Mouse (Mus musculus): Measurements from ENCODE around the gene Gtf2ird1. TPM values are rescaled to one million over a fixed set of nuclear protein-coding genes. Genes with fewer than 3 reads are reported as not detected.
"Not testable (repeated sequence)": the region's sequence is repeated elsewhere in the genome, so short reads cannot be mapped to it uniquely, and the experiment has no call there.

Gtf2ird1 gene
- polyA plus RNA-seq, 2 experiments = 99.0 to 100 TPM

- Histone ChIP-seq H3K36me3 (ENCODE audit: control insufficient read depth, insufficient read depth, low read length) (peaks cover 85% of the 10 kb centered on the region), H3K27ac (replicated peaks; ENCODE audit: low read depth, low read length) (no peak overlapping the region), H3K9ac (ENCODE audit: low read depth, low read length, severe bottlenecking) (no peak overlapping the region), H3K27me3 (ENCODE audit: control insufficient read depth, insufficient read depth, low read length) (no peaks in the 10 kb centered on the region), H3K4me2 (replicated peaks; ENCODE audit: low read depth, low read length, severe bottlenecking) (no peak overlapping the region), H3K4me3 (replicated peaks; ENCODE audit: low read length) (no peak overlapping the region), H3K9me3 (ENCODE audit: control insufficient read depth, low read length) (no peaks in the 10 kb centered on the region), H3K4me1 (ENCODE audit: control insufficient read depth, insufficient read depth, low read length) (no peaks in the 10 kb centered on the region)
- TF ChIP-seq POLR2A (IDR thresholded peaks at IDR 0.05; ENCODE audit: borderline replicate concordance, extremely low read depth, insufficient read depth, insufficient read length) = no peak
- ATAC-seq (ENCODE audit: low FRiP score, low read depth) = no peak
- 83% methylated on average over 5 of the region's 5 CpGs for WGBS
- no peak for DNase-seq (ENCODE audit: low spot score)
Observed at GRCm38 (mm10) chr5:134371511-134372289, 84.8 kb downstream of the Gtf2ird1 start.

- WGBS = 87% methylated on average over 2 of the region's 2 CpGs
Observed at GRCm38 (mm10) chr5:134370831-134371230, 85.7 kb downstream of the Gtf2ird1 start.

GRCm38 (mm10) chr5:134359101-134359500 is 97.4 kb downstream of the Gtf2ird1 start:
- no peak overlapping the region for H3K4me3 ChIP-seq (replicated peaks; ENCODE audit: low read length)
- no peak for TF ChIP-seq POLR2A (IDR thresholded peaks at IDR 0.05; ENCODE audit: borderline replicate concordance, extremely low read depth, insufficient read depth, insufficient read length)
- no peak for ATAC-seq (ENCODE audit: low FRiP score, low read depth)
- peaks cover 65% of the 10 kb centered on the region for H3K36me3 ChIP-seq (ENCODE audit: control insufficient read depth, insufficient read depth, low read length)
- no peaks in the 10 kb centered on the region for H3K27me3 ChIP-seq (ENCODE audit: control insufficient read depth, insufficient read depth, low read length)
- no peaks in the 10 kb centered on the region for H3K4me1 ChIP-seq (ENCODE audit: control insufficient read depth, insufficient read depth, low read length)
- H3K4me2 ChIP-seq (replicated peaks; ENCODE audit: low read depth, low read length, severe bottlenecking) = no peak overlapping the region
- 94% methylated on average over 4 of the region's 4 CpGs for WGBS
- no peak for DNase-seq (ENCODE audit: low spot score)
- no peak overlapping the region for H3K9ac ChIP-seq (ENCODE audit: low read depth, low read length, severe bottlenecking)
- H3K27ac ChIP-seq (replicated peaks; ENCODE audit: low read depth, low read length) = no peak overlapping the region
- H3K9me3 ChIP-seq (ENCODE audit: control insufficient read depth, low read length) = no peaks in the 10 kb centered on the region

More at GRCm38 (mm10) chr5:134370831-134371230, 85.7 kb downstream of the Gtf2ird1 start:
- Histone ChIP-seq H3K4me3 (replicated peaks; ENCODE audit: low read length) (no peak overlapping the region), H3K4me1 (ENCODE audit: control insufficient read depth, insufficient read depth, low read length) (no peaks in the 10 kb centered on the region), H3K9me3 (ENCODE audit: control insufficient read depth, low read length) (no peaks in the 10 kb centered on the region), H3K9ac (ENCODE audit: low read depth, low read length, severe bottlenecking) (no peak overlapping the region), H3K36me3 (ENCODE audit: control insufficient read depth, insufficient read depth, low read length) (peaks cover 85% of the 10 kb centered on the region), H3K4me2 (replicated peaks; ENCODE audit: low read depth, low read length, severe bottlenecking) (no peak overlapping the region), H3K27ac (replicated peaks; ENCODE audit: low read depth, low read length) (no peak overlapping the region), H3K27me3 (ENCODE audit: control insufficient read depth, insufficient read depth, low read length) (no peaks in the 10 kb centered on the region)
- TF ChIP-seq POLR2A (IDR thresholded peaks at IDR 0.05; ENCODE audit: borderline replicate concordance, extremely low read depth, insufficient read depth, insufficient read length) = no peak
- DNase-seq (ENCODE audit: low spot score) (no peak), ATAC-seq (ENCODE audit: low FRiP score, low read depth) (no peak)

- WGBS = 94% methylated on average over 4 of the region's 4 CpGs
- DNase-seq (ENCODE audit: low spot score); H3K27ac ChIP-seq (replicated peaks; ENCODE audit: low read depth, low read length): not testable (repeated sequence)
Observed at GRCm38 (mm10) chr5:134355372-134355771, 101.1 kb downstream of the Gtf2ird1 start.

GRCm38 (mm10) chr5:134353117-134353516 is 103.4 kb downstream of the Gtf2ird1 start:
- Histone ChIP-seq H3K27me3 (ENCODE audit: control insufficient read depth, insufficient read depth, low read length) (no peaks in the 10 kb centered on the region), H3K4me3 (replicated peaks; ENCODE audit: low read length) (no peak overlapping the region), H3K9ac (ENCODE audit: low read depth, low read length, severe bottlenecking) (no peak overlapping the region), H3K4me1 (ENCODE audit: control insufficient read depth, insufficient read depth, low read length) (peaks cover 5% of the 10 kb centered on the region; the same call in 1 of the 2 replicates), H3K36me3 (ENCODE audit: control insufficient read depth, insufficient read depth, low read length) (peaks cover 14% of the 10 kb centered on the region), H3K27ac (replicated peaks; ENCODE audit: low read depth, low read length) (no peak overlapping the region), H3K4me2 (replicated peaks; ENCODE audit: low read depth, low read length, severe bottlenecking) (no peak overlapping the region), H3K9me3 (ENCODE audit: control insufficient read depth, low read length) (no peaks in the 10 kb centered on the region)
- ATAC-seq (ENCODE audit: low FRiP score, low read depth) = no peak
- 66% methylated on average over 4 of the region's 4 CpGs for WGBS
- no peak for TF ChIP-seq POLR2A (IDR thresholded peaks at IDR 0.05; ENCODE audit: borderline replicate concordance, extremely low read depth, insufficient read depth, insufficient read length)
- DNase-seq (ENCODE audit: low spot score) = no peak

More at GRCm38 (mm10) chr5:134355372-134355771, 101.1 kb downstream of the Gtf2ird1 start:
- not testable (repeated sequence) for H3K27me3 ChIP-seq (ENCODE audit: control insufficient read depth, insufficient read depth, low read length); H3K4me3 ChIP-seq (replicated peaks; ENCODE audit: low read length); H3K4me2 ChIP-seq (replicated peaks; ENCODE audit: low read depth, low read length, severe bottlenecking); ATAC-seq (ENCODE audit: low FRiP score, low read depth); H3K9ac ChIP-seq (ENCODE audit: low read depth, low read length, severe bottlenecking); H3K9me3 ChIP-seq (ENCODE audit: control insufficient read depth, low read length); H3K4me1 ChIP-seq (ENCODE audit: control insufficient read depth, insufficient read depth, low read length)
- peaks cover 37% of the 10 kb centered on the region for H3K36me3 ChIP-seq (ENCODE audit: control insufficient read depth, insufficient read depth, low read length)

All from limb, embryonic 14.5 days (tissue).